In the genomic region with DNA sequence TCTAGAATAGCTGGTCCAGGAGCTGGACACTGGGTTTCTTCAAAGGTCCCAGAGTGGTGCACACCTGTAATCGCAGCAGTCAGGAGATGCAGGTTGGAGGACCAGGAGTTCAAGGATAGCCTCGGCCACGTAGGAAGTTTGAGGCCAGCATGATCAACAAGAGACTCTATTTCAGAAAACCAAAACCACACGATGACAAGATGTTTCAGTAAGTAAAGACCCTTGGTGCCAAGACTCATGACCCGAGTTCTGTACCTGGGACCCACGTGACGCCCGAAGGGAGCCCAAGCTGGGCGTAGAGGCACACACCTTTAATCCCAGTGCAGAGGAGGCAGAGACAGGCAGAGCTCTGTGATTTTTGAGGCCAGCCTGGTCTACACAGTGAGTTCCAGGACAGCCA, we compare ENCODE assay signal across 13 mouse cellular contexts. TPM values are rescaled to one million over a fixed set of nuclear protein-coding genes. Genes with fewer than 3 reads are reported as not detected.
DNase-seq lines count a peak whose midpoint lies in the region; ATAC-seq and TF ChIP-seq lines count a peak whose summit lies in the region.
"Had no signal": no experiment of that assay in that cellular context is flagged by ENCODE, and none has a peak within 500 bp of the region (broad histone marks: within the 10 kb centered on the region; RNA-seq: fewer than 3 reads in every experiment).

No protein-coding gene starts in this region.

- no peak for TF ChIP-seq CTCF in heart, postnatal 0 days (IDR thresholded peaks at IDR 0.05; ENCODE audit: low read depth)
- no peak for TF ChIP-seq CTCF in heart, adult 2 months (IDR thresholded peaks at IDR 0.05)
- no peak for TF ChIP-seq CTCF in testis, adult 2 months (IDR thresholded peaks at IDR 0.05; ENCODE audit: control insufficient read depth, insufficient read depth, insufficient replicate concordance, low read depth, low read length)

- TF ChIP-seq POLR2A in heart, adult 2 months (IDR thresholded peaks at IDR 0.05; ENCODE audit: insufficient read depth, low read depth, low read length) = no peak
- TF ChIP-seq POLR2A in testis, adult 2 months (IDR thresholded peaks at IDR 0.05; ENCODE audit: control insufficient read depth, low read depth, low read length) = no peak

- H3K36me3 ChIP-seq in heart, postnatal 0 days (replicated peaks; ENCODE audit: control insufficient read depth, insufficient read depth, low read length) = no peaks in the 10 kb centered on the region
- H3K36me3 ChIP-seq in heart, adult 2 months (ENCODE audit: control insufficient read depth, insufficient read depth, low read length) = no peaks in the 10 kb centered on the region
- no peaks in the 10 kb centered on the region for H3K36me3 ChIP-seq in testis, adult 2 months (ENCODE audit: control insufficient read depth, insufficient read depth, low read length)
- no peaks in the 10 kb centered on the region for H3K36me3 ChIP-seq in intestine, embryonic 15.5 days
- H3K36me3 ChIP-seq in stomach, embryonic 16.5 days (ENCODE audit: control insufficient read depth, insufficient read depth, low read length) = no peaks in the 10 kb centered on the region
- H3K36me3 ChIP-seq: hindbrain, embryonic 15.5 days had no signal

- H3K27me3 ChIP-seq in heart, postnatal 0 days (ENCODE audit: control insufficient read depth, insufficient read depth, low read length) = no peaks in the 10 kb centered on the region
- no peaks in the 10 kb centered on the region for H3K27me3 ChIP-seq in heart, adult 2 months (ENCODE audit: control insufficient read depth, insufficient read depth, low read length)
- H3K27me3 ChIP-seq in testis, adult 2 months (ENCODE audit: control insufficient read depth, insufficient read depth, low read length) = no peaks in the 10 kb centered on the region
- H3K27me3 ChIP-seq in intestine, embryonic 15.5 days (replicated peaks) = no peaks in the 10 kb centered on the region; the same call in 1 of the 2 replicates
- no peaks in the 10 kb centered on the region for H3K27me3 ChIP-seq in stomach, embryonic 16.5 days (ENCODE audit: control insufficient read depth, insufficient read depth, low read length)
- H3K27me3 ChIP-seq: hindbrain, embryonic 15.5 days had no signal

- no peaks in the 10 kb centered on the region for H3K79me2 ChIP-seq in heart, adult 2 months (replicated peaks; ENCODE audit: control insufficient read depth, insufficient read depth, low read length)

- peaks cover 23% of the 10 kb centered on the region for H3K4me1 ChIP-seq in heart, postnatal 0 days (ENCODE audit: control insufficient read depth, insufficient read depth)
- H3K4me1 ChIP-seq in heart, adult 2 months (ENCODE audit: control insufficient read depth, insufficient read depth, low read length) = peaks cover 3% of the 10 kb centered on the region; the same call in 1 of the 2 replicates
- H3K4me1 ChIP-seq in testis, adult 2 months (ENCODE audit: control insufficient read depth, insufficient read depth, low read length) = no peaks in the 10 kb centered on the region; the same call in 1 of the 2 replicates
- H3K4me1 ChIP-seq in intestine, embryonic 15.5 days (replicated peaks) = no peaks in the 10 kb centered on the region
- H3K4me1 ChIP-seq in stomach, embryonic 16.5 days (ENCODE audit: control insufficient read depth, insufficient read depth, low read length) = peaks cover 6% of the 10 kb centered on the region; the same call in 1 of the 2 replicates
- H3K4me1 ChIP-seq: hindbrain, embryonic 15.5 days had no signal

- peak overlapping the region; percentile 60; the same call in 1 of the 2 replicates for H3K27ac ChIP-seq in heart, postnatal 0 days (ENCODE audit: low read depth)
- H3K27ac ChIP-seq in heart, adult 2 months = no peak overlapping the region
- H3K27ac ChIP-seq in testis, adult 2 months (ENCODE audit: control insufficient read depth, insufficient read depth, low read depth, low read length) = no peak overlapping the region
- no peak overlapping the region for H3K27ac ChIP-seq in intestine, embryonic 15.5 days
- H3K27ac ChIP-seq in stomach, embryonic 16.5 days (ENCODE audit: low read length) = no peak overlapping the region
- H3K27ac ChIP-seq: hindbrain, embryonic 15.5 days had no signal

- H3K9me3 ChIP-seq in heart, postnatal 0 days (replicated peaks; ENCODE audit: control insufficient read depth, low read length) = no peaks in the 10 kb centered on the region
- H3K9me3 ChIP-seq in intestine, embryonic 15.5 days = no peaks in the 10 kb centered on the region
- H3K9me3 ChIP-seq in stomach, embryonic 16.5 days (replicated peaks; ENCODE audit: control insufficient read depth, low read length) = no peaks in the 10 kb centered on the region
- H3K9me3 ChIP-seq: hindbrain, embryonic 15.5 days had no signal

- TF ChIP-seq EP300 in heart, postnatal 0 days (IDR thresholded peaks at IDR 0.05; ENCODE audit: low read depth) = no peak
- no peak for TF ChIP-seq EP300 in heart, adult 2 months (IDR thresholded peaks at IDR 0.05; ENCODE audit: insufficient read depth, low read depth, low read length)

- 77% methylated on average over 9 of the region's 9 CpGs for WGBS in heart, postnatal 0 days
- WGBS in heart, adult 2 months = 80% methylated on average over 9 of the region's 9 CpGs
- WGBS in intestine, embryonic 15.5 days = 81% methylated on average over 9 of the region's 9 CpGs
- WGBS in stomach, embryonic 16.5 days = 79% methylated on average over 9 of the region's 9 CpGs

- no peak for DNase-seq in heart, postnatal 0 days (ENCODE audit: low spot score)
- no peak for DNase-seq in heart, adult 2 months
- no peak for DNase-seq in testis, postnatal 10 days (ENCODE audit: low spot score)
- no peak for DNase-seq in urinary bladder, postnatal 10 days (ENCODE audit: low spot score)
- DNase-seq: right cerebral cortex, postnatal 25 days had no signal

- H3K9ac ChIP-seq in heart, postnatal 0 days (replicated peaks; ENCODE audit: low read depth, low read length) = 0 out of 2 replicates have a peak overlapping the region, but pooled peaks have one; percentile 38
- no peak overlapping the region for H3K9ac ChIP-seq in heart, adult 2 months (ENCODE audit: low read depth, low read length)
- no peak overlapping the region for H3K9ac ChIP-seq in intestine, embryonic 15.5 days
- H3K9ac ChIP-seq in stomach, embryonic 16.5 days (ENCODE audit: low read length) = peak overlapping the region; percentile 47; the same call in 1 of the 2 replicates
- H3K9ac ChIP-seq: hindbrain, embryonic 15.5 days had no signal

- no peak overlapping the region for H3K4me2 ChIP-seq in heart, postnatal 0 days (ENCODE audit: low read depth, low read length)
- H3K4me2 ChIP-seq in intestine, embryonic 15.5 days (replicated peaks) = 0 out of 2 replicates have a peak overlapping the region, but pooled peaks have one; percentile 49
- H3K4me2 ChIP-seq in stomach, embryonic 16.5 days (ENCODE audit: low read depth, low read length) = peak overlapping the region; percentile 40; the same call in 1 of the 2 replicates
- H3K4me2 ChIP-seq: hindbrain, embryonic 15.5 days had no signal

- ATAC-seq in heart, postnatal 0 days (ENCODE audit: insufficient read depth, low read depth) = no peak
- no peak for ATAC-seq in intestine, embryonic 15.5 days
- no peak for ATAC-seq in stomach, embryonic 16.5 days (ENCODE audit: insufficient read depth, low FRiP score)

- H3K4me3 ChIP-seq in heart, postnatal 0 days (ENCODE audit: low read depth, low read length) = no peak overlapping the region
- H3K4me3 ChIP-seq in heart, adult 2 months = no peak overlapping the region
- peak overlapping the region; percentile 65 for H3K4me3 ChIP-seq in testis, adult 2 months (ENCODE audit: control insufficient read depth, low read depth, low read length)
- H3K4me3 ChIP-seq in intestine, embryonic 15.5 days (replicated peaks) = no peak overlapping the region
- no peak overlapping the region for H3K4me3 ChIP-seq in stomach, embryonic 16.5 days (replicated peaks; ENCODE audit: low read length)
- H3K4me3 ChIP-seq: hindbrain, embryonic 15.5 days had no signal

- intact Hi-C loops in heart, adult 2 months (cut with DNase I) = loop anchor here (10.0 kb wide), 1 partner anchor 608 kb away; a partner anchor contains a TSS

RNA-seq across cellular contexts. Expression of a gene that starts 36.2 kb away (rescaled TPM):
- total RNA-seq in heart, postnatal 0 days (2014; rRNA removed; ENCODE audit: low replicate concordance) = not detected in 2 replicates
- polyA plus RNA-seq in heart, postnatal 0 days (2015; fragmentation: Nextera tagmentation; extraction: Ambion mirVana) = 0.22 and 0.26 TPM in 2 replicates
- under 1 TPM; 0.08 to 0.11 TPM for total RNA-seq in heart, adult 2 months (2021)
- polyA plus RNA-seq in heart, adult 2 months (2012; rRNA removed) = 0.06 TPM in 1 of 2 replicates, not detected in the other
- polyA plus RNA-seq in testis, adult 2 months (2012; rRNA removed) = 0.59 and 0.62 TPM in 2 replicates
- polyA plus RNA-seq in intestine, embryonic 15.5 days (2015; fragmentation: Nextera tagmentation; extraction: Ambion mirVana) = 0.23 and 0.36 TPM in 2 replicates
- polyA plus RNA-seq in stomach, embryonic 16.5 days (2015; fragmentation: Nextera tagmentation; extraction: Ambion mirVana) = 0.17 and 0.43 TPM in 2 replicates
- total RNA-seq: common myeloid progenitor, adult 5-6 weeks; left cerebral cortex, postnatal 10 days; midbrain, postnatal 0 days had no signal
- polyA plus RNA-seq: large intestine, adult 2 months; midbrain, postnatal 0 days had no signal

Comparison
In these comparisons a context has a peak if more than half of its experiments do, and no peak if none do; other contexts are left out.
1. H3K9ac ChIP-seq: peak in heart, postnatal 0 days (single experiment) and stomach, embryonic 16.5 days (single experiment); none in heart, adult 2 months (single experiment) and intestine, embryonic 15.5 days (single experiment).